Mouse (Mus musculus) MEL (cell line): ENCODE results near the gene Tlk1. TPM values are rescaled to one million over a fixed set of nuclear protein-coding genes. Genes with fewer than 3 reads are reported as not detected.

Experiments used
- DNase-seq: peaks from one replicate; pipeline ENCODE4 v3.0.0; 2011; ENCODE audit warnings: low read depth, low spot score
- H3K27ac ChIP-seq: 2 replicates; pipeline ENCODE4 v1.5.1; 2012; ENCODE audit warnings: low read depth, mild to moderate bottlenecking, control low read depth, low read length, moderate library complexity; ENCODE audit not compliant: control insufficient read depth
- H3K27me3 ChIP-seq, 2 experiments: fragments of 150-350 bp in 1 of 2; sonication (generic) in 1 of 2; 2 replicates each; pipeline ENCODE4 v1.6.1; 2012; ENCODE audit warnings: low read length in 2 of 2, mild to moderate bottlenecking in 2 of 2, improper control_type of control experiment in 1 of 2, moderate library complexity in 1 of 2; ENCODE audit not compliant: insufficient read depth in 2 of 2, control insufficient read depth in 1 of 2
- H3K36me3 ChIP-seq, 2 experiments: 2 replicates each; pipeline ENCODE4 v1.6.1; 2012 to 2014; ENCODE audit warnings: low read length in 2 of 2, improper control_type of control experiment in 1 of 2, inconsistent platforms in 1 of 2, mild to moderate bottlenecking in 1 of 2; ENCODE audit not compliant: insufficient read depth in 2 of 2, control insufficient read depth in 1 of 2
- H3K4me1 ChIP-seq, 2 experiments: fragments of 150-350 bp in 1 of 2; sonication (generic) in 1 of 2; 2 replicates each; pipeline ENCODE4 v1.6.1; 2012; ENCODE audit warnings: low read length in 2 of 2, improper control_type of control experiment in 1 of 2, mild to moderate bottlenecking in 1 of 2; ENCODE audit not compliant: insufficient read depth in 2 of 2, control insufficient read depth in 1 of 2
- H3K4me3 ChIP-seq, 2 experiments: fragments of 150-350 bp in 1 of 2; sonication (generic) in 1 of 2; 2 replicates each; pipeline ENCODE4 v1.5.1; 2012; ENCODE audit warnings: low read depth in 2 of 2, low read length in 2 of 2, mild to moderate bottlenecking in 2 of 2, moderate library complexity in 2 of 2, control low read depth in 1 of 2, improper control_type of control experiment in 1 of 2; ENCODE audit not compliant: control insufficient read depth in 1 of 2, insufficient read depth in 1 of 2
- H3K79me2 ChIP-seq: 2 replicates; pipeline ENCODE4 v1.6.1; 2012; ENCODE audit warnings: mild to moderate bottlenecking, low read length, moderate library complexity; ENCODE audit not compliant: control insufficient read depth, poor library complexity, insufficient read depth
- H3K9ac ChIP-seq: 2 replicates; pipeline ENCODE4 v1.6.1; 2012; ENCODE audit warnings: low read depth, mild to moderate bottlenecking, control low read depth, low read length, moderate library complexity; ENCODE audit not compliant: control insufficient read depth, poor library complexity, severe bottlenecking
- H3K9me3 ChIP-seq: fragments of 150-350 bp; sonication (generic); replicated peaks from 2 replicates; pipeline ENCODE4 v1.6.1; 2012; ENCODE audit warnings: mild to moderate bottlenecking, low read length, improper control_type of control experiment, moderate library complexity; ENCODE audit not compliant: insufficient read depth
- BHLHE40 ChIP-seq: IDR thresholded peaks from 2 replicates; pipeline ENCODE4 v1.6.1; 2012; ENCODE audit warnings: low read depth, mild to moderate bottlenecking, inconsistent platforms, low read length, improper control_type of control experiment, borderline replicate concordance
- E2F4 ChIP-seq: IDR thresholded peaks from 2 replicates; pipeline ENCODE4 v1.6.1; 2011; ENCODE audit warnings: low read depth, low read length, improper control_type of control experiment, borderline replicate concordance
- EP300 ChIP-seq, 2 experiments: IDR thresholded peaks; 2 replicates each; pipeline ENCODE4 v1.6.1; 2011; ENCODE audit warnings: improper control_type of control experiment in 2 of 2, low read length in 2 of 2, low read depth in 1 of 2, mild to moderate bottlenecking in 1 of 2
- GATA1 ChIP-seq: IDR thresholded peaks from 2 replicates; pipeline ENCODE4 v1.6.1; 2011; ENCODE audit warnings: low read depth, low read length, improper control_type of control experiment
- KAT2A ChIP-seq: conservative IDR thresholded peaks from 2 replicates; pipeline ENCODE4 v1.6.1; 2012; ENCODE audit warnings: low read depth, low read length, improper control_type of control experiment, inconsistent platforms
- MAFK ChIP-seq: IDR thresholded peaks from 2 replicates; pipeline ENCODE4 v1.6.1; 2011; ENCODE audit warnings: low read depth, mild to moderate bottlenecking, low read length, improper control_type of control experiment, borderline replicate concordance
- MAX ChIP-seq: IDR thresholded peaks from 2 replicates; pipeline ENCODE4 v1.6.1; 2011; ENCODE audit warnings: low read length, improper control_type of control experiment
- MEF2A ChIP-seq: IDR thresholded peaks from 2 replicates; pipeline ENCODE4 v1.6.1; 2014; ENCODE audit warnings: low read depth, mild to moderate bottlenecking, inconsistent platforms, low read length, improper control_type of control experiment; ENCODE audit not compliant: poor library complexity, insufficient replicate concordance, severe bottlenecking; ENCODE audit errors: extremely low read depth
- MXI1 ChIP-seq: IDR thresholded peaks from 2 replicates; pipeline ENCODE4 v1.6.1; 2011; ENCODE audit warnings: mild to moderate bottlenecking, low read depth, low read length, improper control_type of control experiment
- NELFE ChIP-seq: IDR thresholded peaks from 2 replicates; pipeline ENCODE4 v1.6.1; 2011; ENCODE audit warnings: low read depth, low read length, improper control_type of control experiment
- NRF1 ChIP-seq: IDR thresholded peaks from 2 replicates; pipeline ENCODE4 v1.6.1; 2014; ENCODE audit warnings: low read depth, mild to moderate bottlenecking, inconsistent platforms, low read length, improper control_type of control experiment, moderate library complexity; ENCODE audit not compliant: poor library complexity, insufficient read depth, severe bottlenecking
- POLR2A ChIP-seq, 2 experiments: IDR thresholded peaks; 2 replicates each; pipeline ENCODE4 v1.6.1; 2011 to 2012; ENCODE audit warnings: low read length in 2 of 2, mild to moderate bottlenecking in 2 of 2, control low read depth in 1 of 2, improper control_type of control experiment in 1 of 2, low read depth in 1 of 2, moderate library complexity in 1 of 2; ENCODE audit not compliant: control insufficient read depth in 1 of 2, insufficient read depth in 1 of 2, poor library complexity in 1 of 2
- POLR2AphosphoS2 ChIP-seq: IDR thresholded peaks from 2 replicates; pipeline ENCODE4 v1.6.1; 2011; ENCODE audit warnings: low read length, improper control_type of control experiment
- POLR2AphosphoS5 ChIP-seq: IDR thresholded peaks from 2 replicates; pipeline ENCODE4 v1.6.1; 2012; ENCODE audit warnings: low read depth, borderline replicate concordance, mild to moderate bottlenecking, inconsistent platforms, low read length, moderate library complexity, mixed read lengths
- RAD21 ChIP-seq: IDR thresholded peaks from 2 replicates; pipeline ENCODE4 v1.6.1; 2011; ENCODE audit warnings: mild to moderate bottlenecking, low read depth, low read length, improper control_type of control experiment
- RCOR1 ChIP-seq: IDR thresholded peaks from 2 replicates; pipeline ENCODE4 v1.6.1; 2012; ENCODE audit warnings: low read depth, mild to moderate bottlenecking, inconsistent platforms, low read length, improper control_type of control experiment
- SMC3 ChIP-seq: IDR thresholded peaks from 2 replicates; pipeline ENCODE4 v1.6.1; 2011; ENCODE audit warnings: low read depth, low read length, improper control_type of control experiment
- TAL1 ChIP-seq: IDR thresholded peaks from 2 replicates; pipeline ENCODE4 v1.6.1; 2012; ENCODE audit warnings: mild to moderate bottlenecking, inconsistent platforms, low read length, moderate library complexity, mixed read lengths
- TBP ChIP-seq: IDR thresholded peaks from 2 replicates; pipeline ENCODE4 v1.8.0; 2011; ENCODE audit warnings: low read depth, low read length, improper control_type of control experiment
- UBTF ChIP-seq: IDR thresholded peaks from 2 replicates; pipeline ENCODE4 v1.6.1; 2012; ENCODE audit warnings: low read depth, mild to moderate bottlenecking, inconsistent platforms, low read length, improper control_type of control experiment, moderate library complexity, borderline replicate concordance; ENCODE audit not compliant: insufficient read depth
- USF2 ChIP-seq, 2 experiments: IDR thresholded peaks; 2 replicates each; pipeline ENCODE4 v1.6.1; 2011 to 2012; ENCODE audit warnings: improper control_type of control experiment in 2 of 2, low read length in 2 of 2, borderline replicate concordance in 1 of 2, inconsistent platforms in 1 of 2, low read depth in 1 of 2, mild to moderate bottlenecking in 1 of 2; ENCODE audit not compliant: insufficient read depth in 1 of 2
- ZC3H11A ChIP-seq: IDR thresholded peaks from 2 replicates; pipeline ENCODE4 v1.6.1; 2012; ENCODE audit warnings: low read depth, mild to moderate bottlenecking, inconsistent platforms, low read length, improper control_type of control experiment
- ZKSCAN1 ChIP-seq: IDR thresholded peaks from 2 replicates; pipeline ENCODE4 v1.6.1; 2012; ENCODE audit warnings: low read depth, mild to moderate bottlenecking, inconsistent platforms, low read length, improper control_type of control experiment, moderate library complexity
- ZMIZ1 ChIP-seq: IDR thresholded peaks from 2 replicates; pipeline ENCODE4 v1.6.1; 2012; ENCODE audit warnings: low read depth, mild to moderate bottlenecking, inconsistent platforms, low read length, improper control_type of control experiment, moderate library complexity
- ZNF384 ChIP-seq: IDR thresholded peaks from 2 replicates; pipeline ENCODE4 v1.6.1; 2012; ENCODE audit warnings: low read depth, mild to moderate bottlenecking, inconsistent platforms, low read length, improper control_type of control experiment
- polyA plus RNA-seq, 2 experiments: library from polyadenylated mRNA; stranded (reverse) in 1 of 2; unstranded in 1 of 2; fragments of >175 nt in 1 of 2; fragments of >200 nt in 1 of 2; gene quantifications; 2 replicates each; pipeline versions ENCODE4 v1.2.1 to v1.2.4; 2012; ENCODE audit warnings: low replicate concordance in 2 of 2, low read depth in 1 of 2; ENCODE audit not compliant: insufficient read length in 2 of 2, insufficient read depth in 1 of 2, missing spikeins in 1 of 2
- total RNA-seq: library from RNA; depleted of rRNA; stranded (reverse); fragments of 300-350 nt; gene quantifications from 2 replicates; pipeline ENCODE4 v1.2.3, GENCODE M21; 2012

Tlk1 gene
- total and polyA plus RNA-seq, 3 experiments: 20.5 to 57.0 (median 56.6) TPM

GRCm38 (mm10) chr2:70669896-70670295, 155.6 kb downstream of the Tlk1 start:
- Histone ChIP-seq H3K36me3 (peaks cover 7 to 8% of the 10 kb centered on the region in 2 experiments), H3K9me3 (no peaks in the 10 kb centered on the region), H3K4me3 (no peak overlapping the region), H3K27me3 (no peaks in the 10 kb centered on the region), H3K4me1 (no peaks in the 10 kb centered on the region), H3K79me2 (peaks cover 61% of the 10 kb centered on the region), H3K9ac (no peak overlapping the region), H3K27ac (no peak overlapping the region)
- TF ChIP-seq MAFK: no peak
- TF ChIP-seq E2F4: no peak
- TF ChIP-seq RCOR1: no peak
- no peak for TF ChIP-seq ZC3H11A
- TF ChIP-seq ZNF384: no peak
- no peak for TF ChIP-seq POLR2AphosphoS2
- TF ChIP-seq MAX: no peak
- TF ChIP-seq POLR2AphosphoS5: no peak
- TF ChIP-seq USF2 (IDR thresholded peaks at IDR 0.05; ENCODE audit: borderline replicate concordance in 1 of 2, insufficient read depth in 1 of 2, low read depth in 1 of 2, low read length in 2 of 2): no peak
- TF ChIP-seq TBP: no peak
- TF ChIP-seq NELFE: no peak
- no peak for DNase-seq

- Histone ChIP-seq H3K27me3 (no peaks in the 10 kb centered on the region), H3K4me3 (no peak overlapping the region), H3K9ac (no peak overlapping the region), H3K79me2 (peaks cover 61% of the 10 kb centered on the region), H3K4me1 (no peaks in the 10 kb centered on the region), H3K36me3 (peaks cover 8 to 9% of the 10 kb centered on the region in 2 experiments), H3K27ac (no peak overlapping the region), H3K9me3 (no peaks in the 10 kb centered on the region)
- no peak for DNase-seq
- TF ChIP-seq MEF2A (no peak), MXI1 (no peak), TAL1 (no peak), ZKSCAN1 (no peak), UBTF (no peak), ZC3H11A (no peak), ZMIZ1 (no peak), NELFE (no peak), SMC3 (no peak), POLR2A (IDR thresholded peaks at IDR 0.05; ENCODE audit: control insufficient read depth in 1 of 2, insufficient read depth in 1 of 2, low read depth in 1 of 2, low read length in 2 of 2, poor library complexity in 1 of 2) (no peak), BHLHE40 (no peak), MAFK (no peak), EP300 (IDR thresholded peaks at IDR 0.05; ENCODE audit: low read depth in 1 of 2, low read length in 2 of 2) (no peak), GATA1 (no peak), POLR2AphosphoS2 (no peak), RAD21 (no peak), KAT2A (no peak), NRF1 (no peak)
These were observed 156.3 kb downstream of the Tlk1 start for GRCm38 (mm10) chr2:70669241-70669640.
